Mouse (Mus musculus): ENCODE measurements around the gene Rbfox1. TPM values are rescaled to one million over a fixed set of nuclear protein-coding genes. Genes with fewer than 3 reads are reported as not detected.

The Rbfox1 gene
- total and polyA plus RNA-seq, 2 experiments: 0.09 TPM; not detected in 1

GRCm38 (mm10) chr16:7193535-7193934 lies 1308.4 kb downstream of the Rbfox1 start:
- TF ChIP-seq CTCF (IDR thresholded peaks at IDR 0.05; ENCODE audit: low read depth, low read length) (no peak), POLR2A (IDR thresholded peaks at IDR 0.05; ENCODE audit: extremely low read depth, insufficient read depth, low read length) (no peak)
- Histone ChIP-seq H3K79me2 (ENCODE audit: control insufficient read depth, insufficient read depth, low read length) (no peaks in the 10 kb centered on the region), H3K27ac (replicated peaks; ENCODE audit: insufficient read depth, low read depth, low read length) (no peak overlapping the region), H3K36me3 (ENCODE audit: control insufficient read depth, insufficient read depth, low read length) (no peaks in the 10 kb centered on the region), H3K9ac (ENCODE audit: low read depth, low read length) (no peak overlapping the region), H3K27me3 (ENCODE audit: control insufficient read depth, insufficient read depth, low read length) (0 out of 2 replicates have a peak, but pooled peaks cover 2% of the 10 kb centered on the region), H3K4me3 (ENCODE audit: insufficient read depth, low read depth, low read length) (no peak overlapping the region), H3K4me1 (ENCODE audit: control insufficient read depth, insufficient read depth, low read length) (no peaks in the 10 kb centered on the region)
- 66% methylated on average over 5 of the region's 5 CpGs for WGBS
- no peak for DNase-seq (ENCODE audit: extremely low read depth, low read depth, low spot score)

DNA sequence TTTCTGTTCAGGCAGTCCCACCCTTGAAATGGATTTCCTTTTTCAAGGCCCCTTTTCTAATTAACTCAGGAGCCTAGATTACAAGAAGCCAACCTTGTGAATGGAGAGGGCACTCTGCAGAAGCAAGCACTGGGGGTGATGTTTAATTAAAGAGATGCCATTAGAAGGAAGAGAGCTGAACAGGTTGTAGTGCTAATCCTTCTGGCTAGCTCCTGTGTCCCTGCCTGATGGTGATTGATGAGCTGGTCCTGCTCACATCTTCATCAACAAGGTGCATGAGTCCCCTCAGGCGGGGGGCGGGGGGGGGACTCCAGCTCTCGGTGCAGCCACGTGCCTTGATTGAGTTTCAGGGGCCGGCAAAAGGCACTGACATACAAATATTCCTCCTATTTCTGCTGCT lies 1312.8 kb downstream of the Rbfox1 start:
- no peak overlapping the region for H3K27ac ChIP-seq (replicated peaks; ENCODE audit: insufficient read depth, low read depth, low read length)
- H3K4me3 ChIP-seq (ENCODE audit: insufficient read depth, low read depth, low read length): no peak overlapping the region
- H3K27me3 ChIP-seq (ENCODE audit: control insufficient read depth, insufficient read depth, low read length): 0 out of 2 replicates have a peak, but pooled peaks cover 2% of the 10 kb centered on the region
- TF ChIP-seq POLR2A (IDR thresholded peaks at IDR 0.05; ENCODE audit: extremely low read depth, insufficient read depth, low read length) (no peak), CTCF (IDR thresholded peaks at IDR 0.05; ENCODE audit: low read depth, low read length) (no peak)
- DNase-seq (ENCODE audit: extremely low read depth, low read depth, low spot score): no peak
- no peaks in the 10 kb centered on the region for H3K4me1 ChIP-seq (ENCODE audit: control insufficient read depth, insufficient read depth, low read length)
- H3K79me2 ChIP-seq (ENCODE audit: control insufficient read depth, insufficient read depth, low read length): no peaks in the 10 kb centered on the region
- no peaks in the 10 kb centered on the region for H3K36me3 ChIP-seq (ENCODE audit: control insufficient read depth, insufficient read depth, low read length)
- H3K9ac ChIP-seq (ENCODE audit: low read depth, low read length): no peak overlapping the region
- WGBS: 94% methylated on average over 5 of the region's 5 CpGs

DNA sequence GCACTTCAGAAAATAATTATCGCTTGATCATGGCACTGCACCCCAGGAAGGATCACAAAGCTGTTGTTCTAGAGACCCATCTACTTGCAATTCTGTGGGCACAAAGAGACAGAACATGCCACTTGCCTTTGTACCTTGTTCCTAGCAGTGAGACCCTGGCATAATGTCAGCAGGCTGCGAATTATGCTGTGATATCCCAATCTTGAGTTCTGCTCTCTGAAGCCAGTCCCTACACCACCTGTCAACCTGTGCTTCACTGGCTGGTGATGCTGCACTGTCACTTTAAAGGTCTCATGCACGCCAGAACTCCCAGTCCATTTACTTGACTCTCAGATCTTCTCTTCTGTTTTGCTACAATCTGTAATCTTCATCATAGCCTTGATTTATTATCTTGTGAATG lies 1315.1 kb downstream of the Rbfox1 start:
- no peaks in the 10 kb centered on the region for H3K4me1 ChIP-seq (ENCODE audit: control insufficient read depth, insufficient read depth, low read length)
- 0 out of 2 replicates have a peak, but pooled peaks cover 2% of the 10 kb centered on the region for H3K27me3 ChIP-seq (ENCODE audit: control insufficient read depth, insufficient read depth, low read length)
- 87% methylated on average over 3 of the region's 3 CpGs for WGBS
- H3K4me3 ChIP-seq (ENCODE audit: insufficient read depth, low read depth, low read length): no peak overlapping the region
- TF ChIP-seq POLR2A (IDR thresholded peaks at IDR 0.05; ENCODE audit: extremely low read depth, insufficient read depth, low read length) (no peak), CTCF (IDR thresholded peaks at IDR 0.05; ENCODE audit: low read depth, low read length) (no peak)
- no peak overlapping the region for H3K9ac ChIP-seq (ENCODE audit: low read depth, low read length)
- no peaks in the 10 kb centered on the region for H3K36me3 ChIP-seq (ENCODE audit: control insufficient read depth, insufficient read depth, low read length)
- no peaks in the 10 kb centered on the region for H3K79me2 ChIP-seq (ENCODE audit: control insufficient read depth, insufficient read depth, low read length)
- no peak for DNase-seq (ENCODE audit: extremely low read depth, low read depth, low spot score)
- no peak overlapping the region for H3K27ac ChIP-seq (replicated peaks; ENCODE audit: insufficient read depth, low read depth, low read length)

DNA sequence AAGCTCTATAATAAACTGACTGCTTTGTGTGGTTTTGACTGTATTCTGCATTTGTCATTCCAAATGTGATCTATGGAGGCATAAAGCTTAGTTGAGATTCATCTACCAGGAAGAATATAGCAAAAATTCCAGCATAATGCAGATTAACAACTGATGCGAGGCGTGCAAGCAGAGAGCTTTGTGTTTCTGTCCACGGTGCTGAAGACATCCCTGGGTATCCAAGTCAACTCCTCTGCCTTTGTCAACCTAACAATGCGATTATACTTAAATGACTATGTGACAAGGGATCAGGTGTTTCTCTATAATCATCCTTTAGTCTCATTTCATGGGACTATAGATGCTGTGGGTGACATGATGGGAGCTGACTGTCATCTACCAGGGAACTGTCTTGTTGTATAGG lies 1316.7 kb downstream of the Rbfox1 start:
- Histone ChIP-seq H3K9ac (ENCODE audit: low read depth, low read length) (no peak overlapping the region), H3K27ac (replicated peaks; ENCODE audit: insufficient read depth, low read depth, low read length) (no peak overlapping the region), H3K36me3 (ENCODE audit: control insufficient read depth, insufficient read depth, low read length) (no peaks in the 10 kb centered on the region), H3K4me3 (ENCODE audit: insufficient read depth, low read depth, low read length) (no peak overlapping the region), H3K4me1 (ENCODE audit: control insufficient read depth, insufficient read depth, low read length) (no peaks in the 10 kb centered on the region), H3K27me3 (ENCODE audit: control insufficient read depth, insufficient read depth, low read length) (0 out of 2 replicates have a peak, but pooled peaks cover 2% of the 10 kb centered on the region), H3K79me2 (ENCODE audit: control insufficient read depth, insufficient read depth, low read length) (no peaks in the 10 kb centered on the region)
- 68% methylated on average over 4 of the region's 4 CpGs for WGBS
- TF ChIP-seq CTCF (IDR thresholded peaks at IDR 0.05; ENCODE audit: low read depth, low read length) (no peak), POLR2A (IDR thresholded peaks at IDR 0.05; ENCODE audit: extremely low read depth, insufficient read depth, low read length) (no peak)
- no peak for DNase-seq (ENCODE audit: extremely low read depth, low read depth, low spot score)

- WGBS: 70% methylated on average over 2 of the region's 2 CpGs
- Histone ChIP-seq H3K79me2 (ENCODE audit: control insufficient read depth, insufficient read depth, low read length) (no peaks in the 10 kb centered on the region), H3K36me3 (ENCODE audit: control insufficient read depth, insufficient read depth, low read length) (no peaks in the 10 kb centered on the region), H3K9ac (ENCODE audit: low read depth, low read length) (no peak overlapping the region), H3K4me3 (ENCODE audit: insufficient read depth, low read depth, low read length) (no peak overlapping the region), H3K4me1 (ENCODE audit: control insufficient read depth, insufficient read depth, low read length) (no peaks in the 10 kb centered on the region), H3K27ac (replicated peaks; ENCODE audit: insufficient read depth, low read depth, low read length) (no peak overlapping the region), H3K27me3 (ENCODE audit: control insufficient read depth, insufficient read depth, low read length) (no peaks in the 10 kb centered on the region)
- TF ChIP-seq CTCF (IDR thresholded peaks at IDR 0.05; ENCODE audit: low read depth, low read length) (no peak), POLR2A (IDR thresholded peaks at IDR 0.05; ENCODE audit: extremely low read depth, insufficient read depth, low read length) (no peak)
- no peak for DNase-seq (ENCODE audit: extremely low read depth, low read depth, low spot score)
These were observed 1321.2 kb downstream of the Rbfox1 start for GRCm38 (mm10) chr16:7206116-7206900.

GRCm38 (mm10) chr16:7207599-7207998 lies 1322.4 kb downstream of the Rbfox1 start:
- TF ChIP-seq POLR2A (IDR thresholded peaks at IDR 0.05; ENCODE audit: extremely low read depth, insufficient read depth, low read length) (no peak), CTCF (IDR thresholded peaks at IDR 0.05; ENCODE audit: low read depth, low read length) (no peak)
- Histone ChIP-seq H3K27me3 (ENCODE audit: control insufficient read depth, insufficient read depth, low read length) (no peaks in the 10 kb centered on the region), H3K4me1 (ENCODE audit: control insufficient read depth, insufficient read depth, low read length) (no peaks in the 10 kb centered on the region), H3K36me3 (ENCODE audit: control insufficient read depth, insufficient read depth, low read length) (no peaks in the 10 kb centered on the region), H3K27ac (replicated peaks; ENCODE audit: insufficient read depth, low read depth, low read length) (no peak overlapping the region), H3K4me3 (ENCODE audit: insufficient read depth, low read depth, low read length) (no peak overlapping the region), H3K9ac (ENCODE audit: low read depth, low read length) (no peak overlapping the region), H3K79me2 (ENCODE audit: control insufficient read depth, insufficient read depth, low read length) (no peaks in the 10 kb centered on the region)
- 44% methylated on average over 2 of the region's 2 CpGs for WGBS
- DNase-seq (ENCODE audit: extremely low read depth, low read depth, low spot score): no peak
